Mouse (Mus musculus) left cerebral cortex, postnatal 25 days (tissue): Measurements from ENCODE around the gene Tnfrsf9. TPM values are rescaled to one million over a fixed set of nuclear protein-coding genes. Genes with fewer than 3 reads are reported as not detected.

Source experiments
- DNase-seq, 2 experiments: peaks; one replicate each; pipeline ENCODE4 v3.0.0; 2022; ENCODE audit warnings: low spot score in 2 of 2, mixed read lengths in 1 of 2
- intact Hi-C: fragments of 180-260 bp; cut with DNase I; formaldehyde crosslinking; loops from one replicate; pipeline ENCODE4 v1.15.1; 2025
- total RNA-seq, 2 experiments: library from RNA; stranded (reverse); gene quantifications; 2 replicates each; pipeline ENCODE4 v1.2.3; 2021

Tnfrsf9 gene
- total RNA-seq, 2 experiments from 2014 or later: 0.76 TPM

GRCm38 (mm10) chr4:150924936-150925335 is 10.6 kb downstream of the Tnfrsf9 start:
- intact Hi-C loops: no loop called here
- DNase-seq: no peak

- intact Hi-C loops: no loop called here
- no peak for DNase-seq
Measured at GRCm38 (mm10) chr4:150925923-150926322, 11.6 kb downstream of the Tnfrsf9 start.

GRCm38 (mm10) chr4:150926924-150927705 is 12.8 kb downstream of the Tnfrsf9 start:
- intact Hi-C loops: no loop called here
- DNase-seq: no peak

GRCm38 (mm10) chr4:150927789-150928188 is 13.4 kb downstream of the Tnfrsf9 start:
- no peak for DNase-seq
- intact Hi-C loops: no loop called here

GRCm38 (mm10) chr4:150933503-150933902 is 19.1 kb downstream of the Tnfrsf9 start:
- no peak for DNase-seq
- intact Hi-C loops: no loop called here

GRCm38 (mm10) chr4:150937293-150938062 is 23.1 kb downstream of the Tnfrsf9 start:
- intact Hi-C loops: no loop called here
- peak; percentile 48 to 67 for DNase-seq

- peak in 1 of 2 experiments; percentile 47 for DNase-seq
- intact Hi-C loops: no loop called here
Measured at GRCm38 (mm10) chr4:150938063-150938452, 23.7 kb downstream of the Tnfrsf9 start.

GRCm38 (mm10) chr4:150939991-150940651 is 25.8 kb downstream of the Tnfrsf9 start:
- DNase-seq: no peak
- intact Hi-C loops: no loop called here

GRCm38 (mm10) chr4:150944707-150945106 is 30.3 kb downstream of the Tnfrsf9 start:
- intact Hi-C loops: no loop called here
- DNase-seq: peak in 1 of 2 experiments; percentile 58

GRCm38 (mm10) chr4:150950972-150951371 is 36.6 kb downstream of the Tnfrsf9 start:
- intact Hi-C loops: no loop called here
- DNase-seq: no peak

GRCm38 (mm10) chr4:150956369-150957105 is 42.2 kb downstream of the Tnfrsf9 start:
- intact Hi-C loops: no loop called here
- DNase-seq: peak; percentile 38 to 53

GRCm38 (mm10) chr4:150957106-150957458 is 42.7 kb downstream of the Tnfrsf9 start:
- intact Hi-C loops: no loop called here

GRCm38 (mm10) chr4:150958536-150958935 is 44.2 kb downstream of the Tnfrsf9 start:
- intact Hi-C loops: no loop called here
- no peak for DNase-seq

More at GRCm38 (mm10) chr4:150957106-150957458, 42.7 kb downstream of the Tnfrsf9 start:
- DNase-seq: no peak

GRCm38 (mm10) chr4:150962231-150962630 is 47.9 kb downstream of the Tnfrsf9 start:
- peak in 1 of 2 experiments; percentile 28 for DNase-seq
- intact Hi-C loops: loop anchor here (5.0 kb wide), 1 partner anchor 45 kb away; no protein-coding TSS in a partner anchor

- intact Hi-C loops: loop anchor here (2.0 to 5.0 kb wide), 2 partner anchors 46 to 309 kb away; no protein-coding TSS in a partner anchor
- DNase-seq: no peak
Measured at GRCm38 (mm10) chr4:150963711-150964110, 49.3 kb downstream of the Tnfrsf9 start.

- intact Hi-C loops: loop anchor here (2.0 to 5.0 kb wide), 3 partner anchors 48 to 310 kb away; no protein-coding TSS in a partner anchor
- DNase-seq: peak; percentile 83 to 88
Measured at GRCm38 (mm10) chr4:150964635-150965554, 50.5 kb downstream of the Tnfrsf9 start.

GRCm38 (mm10) chr4:150965555-150965951 is 51.2 kb downstream of the Tnfrsf9 start:
- no peak for DNase-seq
- intact Hi-C loops: loop anchor here (2.0 to 5.0 kb wide), 2 partner anchors 58 to 311 kb away; no protein-coding TSS in a partner anchor

GRCm38 (mm10) chr4:150966556-150966955 is 52.2 kb downstream of the Tnfrsf9 start:
- DNase-seq: peak; percentile 42 to 57

More at GRCm38 (mm10) chr4:150966556-150966955, 52.2 kb downstream of the Tnfrsf9 start:
- intact Hi-C loops: loop anchor here (5.0 kb wide), 1 partner anchor 59 kb away; no protein-coding TSS in a partner anchor
